Mouse (Mus musculus) T-cell, adult 2 months (primary cell): Measurements from ENCODE around the gene Poc1b.
"Not testable (repeated sequence)": the region's sequence is repeated elsewhere in the genome, so short reads cannot be mapped to it uniquely, and the experiment has no call there.

ENCODE experiments used
- DNase-seq: peaks from one replicate; pipeline ENCODE4 v3.0.0; 2022; ENCODE audit warnings: low spot score

Poc1b gene

GRCm38 (mm10) chr10:99157697-99158096 is 50.9 kb downstream of the Poc1b start:
- not testable (repeated sequence) for DNase-seq

- peak; percentile 45 for DNase-seq
These were observed 55.2 kb downstream of the Poc1b start for GRCm38 (mm10) chr10:99161987-99162582.

DNA sequence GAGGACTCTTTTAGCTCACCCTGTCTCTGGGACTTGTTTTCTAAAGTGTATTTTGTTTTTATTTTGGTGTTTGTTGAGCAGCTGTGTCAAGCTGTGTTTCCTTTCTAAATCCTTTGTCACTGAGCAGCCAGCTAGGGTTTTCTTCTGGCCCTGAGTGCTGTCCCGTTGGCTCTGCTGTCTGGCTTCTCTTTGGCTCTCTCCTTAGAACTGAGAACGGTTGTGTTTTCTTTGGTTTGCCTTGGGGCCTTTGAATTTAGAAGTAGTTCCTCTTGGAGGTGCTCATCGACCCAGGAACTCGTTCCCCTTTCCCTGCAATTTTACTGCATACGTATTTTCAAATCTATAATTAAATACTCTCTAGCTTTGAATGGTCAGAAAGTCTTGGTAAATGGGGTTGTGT is 56.2 kb downstream of the Poc1b start:
- DNase-seq, result no peak

DNA sequence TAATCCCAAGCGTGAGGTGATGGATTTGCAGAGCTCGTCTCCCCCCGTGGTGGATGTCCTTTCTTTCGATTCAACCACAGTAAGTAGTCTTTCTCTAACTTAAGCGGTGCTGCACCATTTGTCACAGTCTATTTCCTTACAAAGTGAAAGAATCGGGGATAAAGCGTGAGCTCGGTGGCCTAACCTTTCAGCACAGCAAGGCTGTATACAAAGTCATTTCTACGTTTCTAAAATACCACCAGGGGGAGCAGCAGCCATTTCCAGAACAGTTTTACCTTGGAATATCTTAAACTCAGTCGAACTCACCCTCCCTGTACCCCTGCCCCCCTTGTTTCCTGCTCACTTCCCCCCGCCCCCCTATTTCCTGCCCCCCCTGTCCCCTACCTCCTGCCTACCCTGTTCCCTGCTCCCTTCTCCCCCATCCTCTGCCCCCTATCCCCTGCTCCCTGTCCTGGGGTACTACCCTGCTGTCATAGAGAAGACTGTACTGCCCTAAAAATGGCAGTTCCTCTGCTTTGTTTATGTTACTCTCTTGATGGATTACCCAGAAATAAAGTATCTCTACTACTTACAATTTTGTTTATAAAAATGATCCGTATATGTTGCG is 58.1 kb downstream of the Poc1b start:
- DNase-seq, result peak; percentile 47

- no peak for DNase-seq
These were observed 59.0 kb downstream of the Poc1b start for GRCm38 (mm10) chr10:99165751-99166282.

GRCm38 (mm10) chr10:99166392-99166791 is 59.6 kb downstream of the Poc1b start:
- no peak for DNase-seq

DNA sequence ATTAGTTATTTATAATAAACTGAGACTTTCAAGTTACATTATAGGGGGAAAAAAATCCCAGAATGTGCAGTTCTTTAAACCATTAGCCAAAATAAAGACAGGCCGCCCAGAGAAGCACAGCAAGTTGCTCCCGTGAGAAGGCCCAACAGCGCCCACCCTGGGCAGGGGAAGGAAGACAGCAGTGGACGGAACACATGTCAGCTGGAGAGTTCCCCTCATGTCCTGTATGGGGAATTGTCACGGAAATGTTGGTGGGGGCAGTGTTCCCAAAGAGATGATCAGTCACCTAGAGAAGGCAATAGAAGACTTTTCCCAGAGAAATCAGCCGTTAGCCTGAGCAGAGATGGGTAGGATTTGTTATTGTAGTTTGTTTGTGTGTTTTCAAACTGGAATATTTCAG is 61.6 kb downstream of the Poc1b start:
- DNase-seq, result no peak

DNA sequence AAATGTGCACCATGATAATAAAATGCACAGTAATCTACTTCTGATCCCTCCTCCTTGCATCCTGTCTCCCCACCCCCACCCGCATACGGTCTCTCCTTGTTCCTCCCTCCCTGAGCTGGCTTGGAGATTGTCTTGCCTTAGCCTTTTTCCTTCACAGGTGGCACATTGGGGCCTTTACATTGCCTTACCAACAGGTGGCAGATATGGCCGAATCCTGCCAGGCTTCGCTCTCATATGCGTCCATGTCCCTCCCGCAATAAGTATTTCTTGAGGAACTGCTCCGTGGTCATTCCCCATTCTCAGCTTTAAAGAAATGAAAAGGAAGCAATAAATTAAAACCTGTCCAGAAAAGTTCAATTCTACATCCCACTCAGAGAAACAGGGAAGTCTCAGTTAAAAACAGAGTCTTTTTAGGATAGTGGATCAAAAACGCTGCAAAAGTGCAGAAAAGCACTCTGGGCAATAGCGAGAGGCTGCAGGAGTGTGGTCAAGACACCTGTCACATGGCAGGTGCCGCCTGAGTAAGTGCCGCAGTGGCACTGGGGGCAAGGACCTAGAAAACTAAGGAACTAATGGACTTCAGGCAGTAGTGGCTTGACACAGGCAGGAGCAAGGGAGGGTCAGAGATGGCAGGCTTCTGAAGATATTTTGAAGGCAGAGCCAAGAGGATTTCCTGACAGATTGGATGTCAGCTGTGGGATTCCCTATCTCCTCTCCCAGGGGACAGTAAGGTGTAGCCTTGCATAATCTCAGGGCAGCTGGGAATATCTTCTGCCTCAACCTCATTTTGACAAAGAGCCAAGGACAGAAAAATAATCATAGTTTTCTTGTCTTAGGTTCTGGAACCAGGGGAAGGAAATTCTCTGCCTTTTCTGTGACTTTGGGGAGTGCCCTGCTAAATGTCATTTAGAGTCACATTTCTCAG is 62.3 kb downstream of the Poc1b start:
- peak; percentile 33 for DNase-seq

- peak; percentile 60 for DNase-seq
These were observed 62.9 kb downstream of the Poc1b start for GRCm38 (mm10) chr10:99169765-99170129.

- peak; percentile 43 for DNase-seq
These were observed 65.2 kb downstream of the Poc1b start for GRCm38 (mm10) chr10:99171961-99172497.

GRCm38 (mm10) chr10:99172906-99173507 is 66.2 kb downstream of the Poc1b start:
- no peak for DNase-seq

- DNase-seq, result no peak
These were observed 70.1 kb downstream of the Poc1b start for GRCm38 (mm10) chr10:99176911-99177310.

DNA sequence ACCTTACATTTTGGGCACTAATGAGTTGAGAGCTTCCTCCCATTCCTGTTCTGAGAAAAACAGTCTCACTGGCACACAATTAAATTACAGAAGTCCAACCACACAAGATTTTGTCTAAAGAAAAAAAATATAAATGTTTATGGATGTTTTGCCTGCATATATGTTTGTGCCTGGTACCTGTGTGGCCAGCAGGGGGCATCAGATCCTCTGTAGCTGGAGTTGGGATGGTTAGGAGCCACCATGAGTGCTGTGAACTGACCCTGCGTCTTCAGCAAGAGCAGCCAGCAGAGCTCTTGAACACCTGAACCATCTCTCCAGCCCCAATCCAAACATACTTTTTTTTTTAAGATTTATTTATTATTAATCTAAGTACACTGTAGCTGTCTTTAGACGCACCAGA is 71.3 kb downstream of the Poc1b start:
- DNase-seq, result no peak

DNA sequence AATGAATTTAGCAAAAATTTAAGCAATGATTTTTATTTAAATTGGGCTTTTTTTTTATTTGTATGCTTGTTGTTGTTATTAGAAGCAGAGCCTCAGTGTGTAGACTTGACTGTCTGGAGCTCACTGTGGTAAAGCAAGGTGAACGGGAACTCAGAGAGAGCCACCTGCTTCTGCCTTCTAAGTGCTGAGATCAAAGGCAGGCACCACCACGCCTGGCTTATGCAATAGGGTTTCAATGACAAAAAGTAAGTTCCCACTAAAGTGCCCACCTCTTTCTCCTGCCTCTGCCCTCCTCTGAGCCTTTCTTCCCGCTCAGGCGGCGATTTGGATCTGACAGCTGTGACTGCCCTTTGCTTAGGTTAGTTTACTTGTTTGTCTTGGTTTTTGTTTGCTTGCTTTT is 72.3 kb downstream of the Poc1b start:
- DNase-seq, result no peak

- no peak for DNase-seq
These were observed 72.7 kb downstream of the Poc1b start for GRCm38 (mm10) chr10:99179566-99179965.

DNA sequence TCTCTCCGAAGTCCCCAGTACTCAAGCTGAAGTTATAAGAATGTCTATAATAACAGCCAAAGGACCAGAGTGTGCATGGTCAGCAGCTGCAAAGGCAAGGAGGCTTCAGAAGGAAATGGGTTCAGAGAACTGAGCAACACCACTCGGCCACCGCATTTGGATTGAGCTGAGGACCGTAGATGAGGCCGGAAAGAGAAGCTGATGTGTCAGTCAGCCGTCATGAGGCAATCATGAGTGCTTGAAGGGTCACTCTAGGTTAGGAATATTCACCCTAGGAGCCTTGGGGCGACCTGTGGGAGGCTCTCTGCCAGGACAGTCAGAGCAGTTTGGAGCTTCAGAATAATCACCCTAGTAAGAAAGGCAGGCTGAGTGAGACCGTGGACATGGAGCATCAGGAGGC is 74.7 kb downstream of the Poc1b start:
- DNase-seq, result no peak

DNA sequence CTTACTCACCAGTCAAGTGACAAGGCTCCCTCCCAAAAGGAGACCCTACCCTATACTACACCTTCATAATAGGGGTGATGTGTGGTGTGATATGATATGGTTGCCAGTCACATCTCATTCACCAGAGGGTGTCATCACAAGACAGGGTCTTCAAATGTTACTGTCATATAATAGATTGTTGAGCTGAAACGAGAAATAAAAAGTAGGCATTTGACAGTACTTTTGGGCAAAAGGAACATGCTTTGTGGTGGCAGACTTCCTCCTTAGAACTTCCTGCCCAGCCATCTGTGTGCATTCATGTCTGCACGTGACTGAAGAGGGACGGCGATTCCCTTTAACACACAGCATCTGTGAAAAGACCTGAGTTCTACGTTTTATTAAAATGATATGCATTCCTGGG is 75.3 kb downstream of the Poc1b start:
- DNase-seq, result peak; percentile 68

DNA sequence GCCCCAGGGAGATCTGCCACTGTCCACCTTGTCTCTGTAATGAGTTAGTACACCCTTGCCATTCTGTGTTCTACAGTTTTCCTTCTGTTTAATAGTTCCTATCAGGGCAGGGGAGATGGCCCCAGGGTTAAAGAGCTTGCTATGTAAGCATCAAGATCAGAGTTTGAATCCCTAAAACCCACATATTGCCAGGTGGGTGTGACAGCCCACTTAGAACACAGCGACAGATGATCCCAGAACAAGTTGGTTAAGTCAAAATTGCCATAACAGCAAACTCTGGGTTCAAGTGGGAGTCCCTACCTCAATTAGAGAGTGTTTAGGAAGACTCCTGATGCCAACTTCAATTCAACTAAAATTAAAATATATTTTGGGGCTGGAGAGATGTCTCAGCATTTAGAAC is 81.3 kb downstream of the Poc1b start:
- no peak for DNase-seq

DNA sequence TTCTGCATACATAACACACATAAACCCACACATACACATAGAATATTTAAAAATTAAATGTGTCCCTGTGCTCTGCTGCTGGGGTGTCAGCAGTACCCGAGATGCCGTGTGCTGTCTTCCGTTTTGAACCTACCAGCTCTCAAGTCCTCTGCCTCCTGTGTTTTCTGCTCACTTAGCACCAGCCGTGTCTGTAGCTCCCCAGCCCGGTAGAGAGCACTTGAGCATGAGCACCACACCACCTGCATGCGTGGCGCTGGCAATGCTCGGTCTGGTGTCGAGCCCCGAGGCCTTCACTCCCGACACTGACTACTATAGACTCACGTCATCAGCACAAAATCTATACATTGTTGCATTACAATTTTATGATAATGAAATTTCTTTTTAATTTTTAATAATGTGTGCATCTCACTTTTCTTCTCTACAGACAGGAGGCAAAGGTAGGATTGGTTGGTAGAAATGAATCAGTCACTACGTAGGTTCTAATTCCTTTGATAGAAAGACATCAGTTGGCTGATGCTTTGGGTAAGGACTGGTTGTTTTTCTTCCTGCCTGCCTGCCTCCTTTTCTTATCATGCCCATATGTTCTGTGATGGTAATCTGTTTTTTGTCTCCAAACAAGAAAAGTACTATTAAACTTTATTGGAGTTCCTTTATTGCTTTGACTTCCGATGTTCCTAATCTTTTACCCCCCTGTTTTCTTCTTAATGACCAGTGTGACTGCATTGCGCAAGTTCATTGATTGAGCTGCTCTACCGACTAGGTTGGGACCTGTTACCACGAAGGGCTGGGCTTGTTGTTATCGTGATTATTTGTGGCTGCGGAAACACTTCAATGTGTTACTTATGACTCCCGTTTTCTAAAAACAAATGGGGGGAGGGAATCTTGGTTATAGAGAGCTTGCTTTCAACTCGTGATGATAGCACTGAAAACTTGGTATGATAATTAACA is 82.1 kb downstream of the Poc1b start:
- no peak for DNase-seq

GRCm38 (mm10) chr10:99190798-99191197 is 84.0 kb downstream of the Poc1b start:
- DNase-seq, result peak; percentile 66

DNA sequence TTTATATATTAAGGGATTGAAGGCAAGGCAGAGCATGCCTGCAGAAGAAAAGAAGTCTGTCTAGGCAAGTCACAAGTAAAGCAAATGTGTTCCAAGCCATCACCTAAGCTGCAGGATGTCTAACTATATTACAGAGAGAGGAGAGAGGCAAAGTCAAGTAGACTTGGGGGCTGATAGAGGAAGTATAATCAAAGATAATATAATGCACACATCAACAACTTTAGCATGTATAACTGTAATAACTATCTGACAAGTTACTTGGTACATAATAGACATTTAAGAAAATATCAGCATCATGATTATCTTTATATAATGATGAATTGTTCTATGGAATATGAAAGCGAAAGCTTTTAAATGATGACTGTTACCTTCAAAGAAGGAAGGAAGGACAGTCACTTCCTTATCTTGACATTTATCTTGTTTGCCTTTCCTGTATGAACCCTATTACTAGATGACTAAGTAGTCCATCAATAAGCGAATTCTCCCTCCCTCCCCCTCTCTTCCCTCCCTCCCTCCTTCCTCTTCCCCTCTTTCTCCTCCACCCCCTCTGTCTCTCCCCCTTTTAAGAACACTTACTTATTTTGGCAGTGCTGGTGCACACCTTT is 87.7 kb downstream of the Poc1b start:
- DNase-seq, result no peak
